ENCODE assay signal across 8 mouse cellular contexts in genomic region chr13:69536021-69536420, GRCm38 (mm10). TPM values are rescaled to one million over a fixed set of nuclear protein-coding genes. Genes with fewer than 3 reads are reported as not detected.
DNase-seq lines count a peak whose midpoint lies in the region; ATAC-seq and TF ChIP-seq lines count a peak whose summit lies in the region.

No protein-coding gene starts in this region.

- H3K4me3 ChIP-seq in erythroblast, embryonic 14.5 days (replicated peaks), result peak overlapping the region; percentile 98
- peak overlapping the region; percentile 69 for H3K4me3 ChIP-seq in lung, embryonic 16.5 days (ENCODE audit: low read length)
- H3K4me3 ChIP-seq in liver, embryonic 12.5 days, result peak overlapping the region; percentile 94
- H3K4me3 ChIP-seq in stomach, postnatal 0 days (ENCODE audit: low read depth, low read length), result no peak overlapping the region

- no peaks in the 10 kb centered on the region for H3K27me3 ChIP-seq in erythroblast, embryonic 14.5 days (ENCODE audit: control insufficient read depth)
- H3K27me3 ChIP-seq in lung, embryonic 16.5 days (ENCODE audit: control insufficient read depth, insufficient read depth, low read depth, low read length), result no peaks in the 10 kb centered on the region
- no peaks in the 10 kb centered on the region for H3K27me3 ChIP-seq in liver, embryonic 12.5 days (replicated peaks)
- no peaks in the 10 kb centered on the region for H3K27me3 ChIP-seq in stomach, postnatal 0 days (ENCODE audit: control insufficient read depth, insufficient read depth, low read length)

- H3K4me2 ChIP-seq in lung, embryonic 16.5 days (ENCODE audit: low read depth, low read length), result peak overlapping the region; percentile 81
- H3K4me2 ChIP-seq in liver, embryonic 12.5 days, result peak overlapping the region; percentile 92
- peak overlapping the region; percentile 80 for H3K4me2 ChIP-seq in stomach, postnatal 0 days (replicated peaks; ENCODE audit: low read depth)

- no peak for DNase-seq in lung, postnatal 4 days
- DNase-seq in stomach, postnatal 0 days (ENCODE audit: low spot score), result no peak
- no peak for DNase-seq in retina, embryonic 14.5 days (ENCODE audit: low spot score)

- TF ChIP-seq EP300 in stomach, postnatal 0 days (optimal IDR thresholded peaks at IDR 0.05), result no peak

- H3K9ac ChIP-seq in lung, embryonic 16.5 days (ENCODE audit: low read length), result peak overlapping the region; percentile 77
- peak overlapping the region; percentile 89 for H3K9ac ChIP-seq in liver, embryonic 12.5 days
- H3K9ac ChIP-seq in stomach, postnatal 0 days (ENCODE audit: low read length), result no peak overlapping the region

- ATAC-seq in erythroblast, adult 5-6 weeks (replicated peaks; ENCODE audit: low FRiP score, poor library complexity, severe bottlenecking), result no peak
- ATAC-seq in lung, embryonic 16.5 days (ENCODE audit: low read depth), result no peak
- no peak for ATAC-seq in liver, embryonic 12.5 days
- no peak for ATAC-seq in stomach, postnatal 0 days (ENCODE audit: low FRiP score, low TSS enrichment)
- ATAC-seq in activated CD4-positive, CD25-positive, alpha-beta regulatory T cell, adult 4 months, result no peak

- peak overlapping the region; percentile 86; the same call in 1 of the 2 replicates for H3K27ac ChIP-seq in lung, embryonic 16.5 days (ENCODE audit: low read length)
- no peak overlapping the region; the same call in 1 of the 2 replicates for H3K27ac ChIP-seq in liver, embryonic 12.5 days
- peak overlapping the region; percentile 98 for H3K27ac ChIP-seq in stomach, postnatal 0 days (replicated peaks)

- TF ChIP-seq CTCF in stomach, postnatal 0 days (IDR thresholded peaks at IDR 0.05; ENCODE audit: low read depth), result no peak

- H3K4me1 ChIP-seq in erythroblast, embryonic 14.5 days (ENCODE audit: control insufficient read depth), result peaks cover 52% of the 10 kb centered on the region
- peaks cover 22% of the 10 kb centered on the region for H3K4me1 ChIP-seq in lung, embryonic 16.5 days (replicated peaks; ENCODE audit: control insufficient read depth, insufficient read depth, low read length)
- H3K4me1 ChIP-seq in liver, embryonic 12.5 days, result peaks cover 43% of the 10 kb centered on the region
- peaks cover 8% of the 10 kb centered on the region for H3K4me1 ChIP-seq in stomach, postnatal 0 days (replicated peaks; ENCODE audit: control insufficient read depth, insufficient read depth)

- no peaks in the 10 kb centered on the region for H3K9me3 ChIP-seq in erythroblast, embryonic 14.5 days (ENCODE audit: control insufficient read depth, low read length)
- H3K9me3 ChIP-seq in lung, embryonic 16.5 days (ENCODE audit: control insufficient read depth, low read length), result no peaks in the 10 kb centered on the region
- no peaks in the 10 kb centered on the region for H3K9me3 ChIP-seq in liver, embryonic 12.5 days (replicated peaks)
- H3K9me3 ChIP-seq in stomach, postnatal 0 days (ENCODE audit: control insufficient read depth, low read length), result no peaks in the 10 kb centered on the region

- peaks cover 10% of the 10 kb centered on the region for H3K36me3 ChIP-seq in erythroblast, embryonic 14.5 days (ENCODE audit: control insufficient read depth)
- H3K36me3 ChIP-seq in lung, embryonic 16.5 days (ENCODE audit: control insufficient read depth, insufficient read depth, low read length), result no peaks in the 10 kb centered on the region
- 0 out of 2 replicates have a peak, but pooled peaks cover 4% of the 10 kb centered on the region for H3K36me3 ChIP-seq in liver, embryonic 12.5 days
- no peaks in the 10 kb centered on the region for H3K36me3 ChIP-seq in stomach, postnatal 0 days (ENCODE audit: control insufficient read depth, insufficient read depth, low read length)

- 69% methylated on average over 4 of the region's 4 CpGs for WGBS in lung, embryonic 16.5 days
- 74% methylated on average over 4 of the region's 4 CpGs for WGBS in liver, embryonic 12.5 days (ENCODE audit: insufficient replicate concordance)
- 66% methylated on average over 4 of the region's 4 CpGs for WGBS in stomach, postnatal 0 days

RNA-seq across cellular contexts. Expression of gene Tent4a, which starts 1.6 kb away (rescaled TPM):
- 1.1 and 1.2 TPM in 2 replicates for polyA plus RNA-seq in erythroblast, embryonic 14.5 days (2012)
- total RNA-seq in erythroblast, adult 5-6 weeks (2015; ENCODE audit: low replicate concordance), result 6.3 and 7.7 TPM in 2 replicates
- total RNA-seq in erythroblast, adult 5-6 weeks (2017; ENCODE audit: low replicate concordance), result 9.2 and 9.9 TPM in 2 replicates
- 5.0 and 5.1 TPM in 2 replicates for polyA plus RNA-seq in lung, embryonic 16.5 days (2015; fragmentation: Nextera tagmentation; extraction: Ambion mirVana)
- polyA plus RNA-seq in liver, embryonic 12.5 days (2016; fragmentation: Nextera tagmentation; extraction: Ambion mirVana), result 2.9 and 3.0 TPM in 2 replicates
- 2.6 and 3.1 TPM in 2 replicates for polyA plus RNA-seq in stomach, postnatal 0 days (2015; fragmentation: Nextera tagmentation; extraction: Ambion mirVana)
- polyA plus RNA-seq in activated CD4-positive, CD25-positive, alpha-beta regulatory T cell, adult 4 months (2017; shearing (Covaris generic)), result 1 to 10 TPM; 4.4 to 4.5 TPM

RNA-seq across cellular contexts. Expression of gene Nsun2, which starts 2.5 kb away (rescaled TPM):
- polyA plus RNA-seq in erythroblast, embryonic 14.5 days (2012), result 1.6 and 1.8 TPM in 2 replicates
- 13.8 and 26.3 TPM in 2 replicates for total RNA-seq in erythroblast, adult 5-6 weeks (2015; ENCODE audit: low replicate concordance)
- total RNA-seq in erythroblast, adult 5-6 weeks (2017; ENCODE audit: low replicate concordance), result 32.4 and 37.1 TPM in 2 replicates
- 86.6 and 89.2 TPM in 2 replicates for polyA plus RNA-seq in lung, embryonic 16.5 days (2015; fragmentation: Nextera tagmentation; extraction: Ambion mirVana)
- 184 and 189 TPM in 2 replicates for polyA plus RNA-seq in liver, embryonic 12.5 days (2016; fragmentation: Nextera tagmentation; extraction: Ambion mirVana)
- 68.6 and 69.7 TPM in 2 replicates for polyA plus RNA-seq in stomach, postnatal 0 days (2015; fragmentation: Nextera tagmentation; extraction: Ambion mirVana)
- 10 to 100 TPM; 35.8 to 36.9 TPM for polyA plus RNA-seq in activated CD4-positive, CD25-positive, alpha-beta regulatory T cell, adult 4 months (2017; shearing (Covaris generic))

Comparison
In these comparisons a context has a peak if more than half of its experiments do, and no peak if none do; other contexts are left out.
1. RNA of gene Nsun2, which starts 2.5 kb away (polyA plus RNA-seq): 184 to 189 TPM in liver, embryonic 12.5 days, 86.6 to 89.2 TPM in lung, embryonic 16.5 days, 68.6 to 69.7 TPM in stomach, postnatal 0 days and 35.8 to 36.9 TPM in activated CD4-positive, CD25-positive, alpha-beta regulatory T cell, adult 4 months; 1.6 to 1.8 TPM in erythroblast, embryonic 14.5 days; every median in the first group is over 10 times any median in the second.
2. Peak in every context shown above with its lines, with median percentiles within 50 percentile points of each other: H3K4me2 ChIP-seq.